Mouse (Mus musculus): Measurements from ENCODE around the gene Eif4g2.

DNA sequence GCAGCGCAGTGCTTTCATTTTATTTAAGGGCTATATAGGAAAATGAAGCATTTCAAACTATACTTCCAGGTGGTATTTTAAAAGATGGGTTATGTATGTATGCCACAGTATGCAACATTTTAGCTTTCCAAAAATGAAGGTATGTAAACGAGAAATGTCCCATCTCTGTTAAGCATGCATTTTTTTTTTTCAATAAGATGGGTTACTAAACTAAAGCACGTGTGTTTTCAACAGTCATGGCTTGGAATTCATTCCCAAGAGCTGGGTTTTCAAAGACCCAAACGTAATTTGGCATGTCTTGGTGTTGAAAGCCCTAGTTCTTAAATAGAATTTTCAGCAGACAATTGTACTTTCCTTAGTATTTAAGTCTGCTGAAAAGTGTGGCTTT, 897 bp upstream of the Eif4g2 start:
- TF ChIP-seq CTCF (IDR thresholded peaks at IDR 0.05; ENCODE audit: low read depth, low read length) (no peak), POLR2A (IDR thresholded peaks at IDR 0.05; ENCODE audit: insufficient read depth, low read length) (no peak)
